Mouse (Mus musculus) E14TG2a.4 (cell line): ENCODE measurements at regions not wholly inside any gene's neighbourhood (a gene's known extent, or its start where the extent isn't known, plus 50 kb on each side); places are given as distances from the start of the nearest gene placed in this dataset.
A peak's percentile ranks its signal among the peaks of the same experiment; 100 is the strongest.

ENCODE experiments used
- H3K27me3 ChIP-seq: 2 replicates; pipeline ENCODE4 v1.6.1; 2014; ENCODE audit warnings: low read length, control low read depth; ENCODE audit not compliant: insufficient read depth
- H3K36me3 ChIP-seq: 2 replicates; pipeline ENCODE4 v1.6.1; 2014; ENCODE audit warnings: low read length, control low read depth; ENCODE audit not compliant: insufficient read depth
- H3K4me1 ChIP-seq: replicated peaks from 2 replicates; pipeline ENCODE4 v1.6.1; 2014; ENCODE audit warnings: low read depth, low read length, control low read depth
- H3K4me3 ChIP-seq: replicated peaks from 2 replicates; pipeline ENCODE4 v1.5.1; 2014; ENCODE audit warnings: mild to moderate bottlenecking, low read length
- H3K9me3 ChIP-seq: 2 replicates; pipeline ENCODE4 v1.6.1; 2014; ENCODE audit warnings: low read length, control low read depth
- CTCF ChIP-seq: conservative IDR thresholded peaks from 2 replicates; pipeline ENCODE4 v1.5.1; 2014; ENCODE audit warnings: low read length
- NANOG ChIP-seq: IDR thresholded peaks from 2 replicates; pipeline ENCODE4 v1.6.1; 2014; ENCODE audit warnings: borderline replicate concordance, low read length, mixed read lengths
- POU5F1 ChIP-seq: IDR thresholded peaks from 2 replicates; pipeline ENCODE4 v1.6.1; 2014; ENCODE audit warnings: low read length, borderline replicate concordance

GRCm38 (mm10) chrX:19219727-19220126 lies 261.4 kb downstream of the Tex13c3 start:
- Histone ChIP-seq H3K36me3 (no peaks in the 10 kb centered on the region), H3K9me3 (no peaks in the 10 kb centered on the region), H3K4me3 (no peak overlapping the region), H3K4me1 (no peaks in the 10 kb centered on the region), H3K27me3 (no peaks in the 10 kb centered on the region)
- TF ChIP-seq CTCF (no peak), NANOG (no peak)

- H3K4me1 ChIP-seq, result no peaks in the 10 kb centered on the region
- TF ChIP-seq NANOG (no peak), CTCF (no peak)
- no peaks in the 10 kb centered on the region for H3K9me3 ChIP-seq
- no peaks in the 10 kb centered on the region for H3K27me3 ChIP-seq
- no peaks in the 10 kb centered on the region for H3K36me3 ChIP-seq
- H3K4me3 ChIP-seq, result no peak overlapping the region
Measured at GRCm38 (mm10) chrX:19219301-19219700, 261.8 kb downstream of the Tex13c3 start.

- Histone ChIP-seq H3K4me3 (no peak overlapping the region), H3K4me1 (no peaks in the 10 kb centered on the region), H3K27me3 (no peaks in the 10 kb centered on the region), H3K36me3 (no peaks in the 10 kb centered on the region), H3K9me3 (no peaks in the 10 kb centered on the region)
- no peak for TF ChIP-seq CTCF
- TF ChIP-seq NANOG, result no peak
- no peak for TF ChIP-seq POU5F1
Measured at GRCm38 (mm10) chrX:19206420-19206819, 274.7 kb downstream of the Tex13c3 start.

GRCm38 (mm10) chrX:19202542-19202941 lies 278.6 kb downstream of the Tex13c3 start:
- H3K9me3 ChIP-seq, result no peaks in the 10 kb centered on the region
- no peaks in the 10 kb centered on the region for H3K27me3 ChIP-seq
- no peak overlapping the region for H3K4me3 ChIP-seq
- TF ChIP-seq POU5F1, result no peak
- TF ChIP-seq CTCF, result no peak
- TF ChIP-seq NANOG, result no peak
- H3K36me3 ChIP-seq, result no peaks in the 10 kb centered on the region
- no peaks in the 10 kb centered on the region for H3K4me1 ChIP-seq

GRCm38 (mm10) chrX:19201383-19201782 lies 279.7 kb downstream of the Tex13c3 start:
- Histone ChIP-seq H3K4me3 (no peak overlapping the region), H3K36me3 (no peaks in the 10 kb centered on the region), H3K4me1 (no peaks in the 10 kb centered on the region), H3K9me3 (no peaks in the 10 kb centered on the region), H3K27me3 (no peaks in the 10 kb centered on the region)
- TF ChIP-seq CTCF (peak; percentile 21; the same call in 1 of the 2 replicates), POU5F1 (no peak)

GRCm38 (mm10) chrX:19199531-19199930 lies 281.6 kb downstream of the Tex13c3 start:
- TF ChIP-seq CTCF, result no peak
- Histone ChIP-seq H3K36me3 (no peaks in the 10 kb centered on the region), H3K4me1 (no peaks in the 10 kb centered on the region), H3K9me3 (no peaks in the 10 kb centered on the region), H3K27me3 (no peaks in the 10 kb centered on the region), H3K4me3 (no peak overlapping the region)

- Histone ChIP-seq H3K4me1 (no peaks in the 10 kb centered on the region), H3K36me3 (no peaks in the 10 kb centered on the region), H3K9me3 (no peaks in the 10 kb centered on the region), H3K27me3 (no peaks in the 10 kb centered on the region), H3K4me3 (no peak overlapping the region)
- TF ChIP-seq NANOG (no peak), POU5F1 (no peak), CTCF (no peak)
Measured at GRCm38 (mm10) chrX:19168983-19169382, 312.1 kb downstream of the Tex13c3 start.

GRCm38 (mm10) chrX:19168546-19168945 lies 312.6 kb downstream of the Tex13c3 start:
- Histone ChIP-seq H3K4me1 (no peaks in the 10 kb centered on the region), H3K9me3 (no peaks in the 10 kb centered on the region)
- no peak for TF ChIP-seq CTCF
- TF ChIP-seq NANOG, result no peak
- TF ChIP-seq POU5F1, result no peak

GRCm38 (mm10) chrX:19168111-19168510 lies 313.0 kb downstream of the Tex13c3 start:
- no peaks in the 10 kb centered on the region for H3K9me3 ChIP-seq
- H3K27me3 ChIP-seq, result no peaks in the 10 kb centered on the region
- no peaks in the 10 kb centered on the region for H3K36me3 ChIP-seq
- TF ChIP-seq POU5F1, result no peak
- TF ChIP-seq NANOG, result no peak
- no peak for TF ChIP-seq CTCF
- H3K4me1 ChIP-seq, result no peaks in the 10 kb centered on the region
- no peak overlapping the region for H3K4me3 ChIP-seq

More at GRCm38 (mm10) chrX:19168546-19168945, 312.6 kb downstream of the Tex13c3 start:
- Histone ChIP-seq H3K27me3 (no peaks in the 10 kb centered on the region), H3K4me3 (no peak overlapping the region), H3K36me3 (no peaks in the 10 kb centered on the region)
